Mouse (Mus musculus) hindbrain, embryonic 14.5 days (tissue): ENCODE results near the gene Rpl31. TPM values are rescaled to one million over a fixed set of nuclear protein-coding genes. Genes with fewer than 3 reads are reported as not detected.

Source experiments
- ATAC-seq: fragments of 200-750 bp; cut with Nextera tagmentation; 2 replicates; pipeline ENCODE4 v1.8.0; 2017; ENCODE audit warnings: moderate number of reproducible peaks, mild to moderate bottlenecking, moderate TSS enrichment, moderate library complexity; ENCODE audit not compliant: low FRiP score
- DNase-seq: peaks from one replicate; pipeline ENCODE4 v3.0.0-alpha.2; 2015; ENCODE audit warnings: low spot score
- H3K27ac ChIP-seq: fragments of 300-500 bp; sonication (generic); 2 replicates; pipeline ENCODE4 v1.5.1; 2014; ENCODE audit warnings: mild to moderate bottlenecking, moderate library complexity
- H3K27me3 ChIP-seq: fragments of 300-500 bp; sonication (generic); 2 replicates; pipeline ENCODE4 v1.6.1; 2014; ENCODE audit warnings: mild to moderate bottlenecking, low read length, mixed read lengths; ENCODE audit not compliant: control insufficient read depth, insufficient read depth
- H3K36me3 ChIP-seq: fragments of 300-500 bp; sonication (generic); replicated peaks from 2 replicates; pipeline ENCODE4 v1.6.1; 2014; ENCODE audit not compliant: control insufficient read depth, insufficient read depth
- H3K4me1 ChIP-seq: fragments of 300-500 bp; sonication (generic); replicated peaks from 2 replicates; pipeline ENCODE4 v1.6.1; 2014; ENCODE audit warnings: antibody characterized with exemption, low read length, mixed read lengths; ENCODE audit not compliant: control insufficient read depth, insufficient read depth
- H3K4me2 ChIP-seq: fragments of 300-500 bp; sonication (generic); replicated peaks from 2 replicates; pipeline ENCODE4 v1.6.1; 2014; ENCODE audit warnings: mild to moderate bottlenecking, moderate library complexity
- H3K4me3 ChIP-seq: fragments of 300-500 bp; sonication (generic); replicated peaks from 2 replicates; pipeline ENCODE4 v1.5.1; 2014; ENCODE audit warnings: mild to moderate bottlenecking, low read length
- H3K9ac ChIP-seq: fragments of 300-500 bp; sonication (generic); 2 replicates; pipeline ENCODE4 v1.6.1; 2014
- H3K9me3 ChIP-seq: fragments of 300-500 bp; sonication (generic); 2 replicates; pipeline ENCODE4 v1.6.1; 2016; ENCODE audit warnings: low read length; ENCODE audit not compliant: control insufficient read depth
- WGBS: fragments of 180-500 bp; shearing (Covaris S2); extraction: QIAGEN DNeasy Blood & Tissue Kit; methylation state at CpG from one replicate; pipeline ENCODE4 v1.1.7; 2014; 5-methylcytosine and 5-hydroxymethylcytosine counted together
- polyA plus RNA-seq: library from polyadenylated mRNA; unstranded; fragments of >200 nt; fragmentation: Nextera tagmentation; extraction: Ambion mirVana; gene quantifications from 2 replicates; pipeline ENCODE4 v1.2.1, GENCODE M21; 2014

Rpl31 gene
- polyA plus RNA-seq, 1 experiment from 2014 or later = 445 TPM

DNA sequence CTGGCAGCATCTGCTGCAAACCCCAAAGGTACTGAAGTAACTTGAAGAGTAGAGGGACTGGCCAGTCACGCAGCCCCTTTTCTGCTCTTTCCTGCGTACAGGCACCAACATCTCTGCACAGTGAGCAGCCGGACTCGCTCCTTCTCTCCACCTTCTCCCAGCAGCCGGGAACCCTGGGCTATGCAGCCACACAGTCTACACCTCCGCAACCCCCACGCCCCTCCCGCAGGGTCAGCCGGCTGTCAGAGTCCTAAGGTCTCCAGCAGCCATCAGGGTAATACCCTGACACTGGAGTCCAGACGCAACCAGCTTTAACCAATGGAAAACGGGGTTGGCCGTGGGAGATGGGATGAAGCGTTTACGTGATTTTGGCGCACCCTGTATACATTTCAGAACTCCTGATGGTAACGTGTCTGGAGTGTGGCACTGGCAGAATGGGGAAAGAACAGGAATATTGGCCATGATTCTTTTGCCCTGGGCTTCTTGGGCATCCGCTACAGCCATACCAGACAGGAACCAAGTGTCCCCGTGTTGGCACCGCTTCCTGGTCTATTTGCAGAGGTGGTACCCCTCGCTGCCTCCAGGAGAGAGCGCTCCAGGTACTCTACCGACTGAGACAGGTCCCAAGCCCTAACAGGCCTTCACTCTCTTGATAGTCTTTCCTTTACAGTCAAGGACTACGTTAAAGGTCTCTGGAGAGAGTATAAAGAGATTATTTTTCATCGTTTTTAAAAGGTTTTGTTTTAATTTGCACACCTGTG, 5.7 kb upstream of the Rpl31 start:
- Histone ChIP-seq H3K4me1 (peaks cover 1% of the 10 kb centered on the region; the same call in 1 of the 2 replicates), H3K4me2 (peak overlapping the region; percentile 47), H3K27me3 (no peaks in the 10 kb centered on the region), H3K27ac (no peak overlapping the region), H3K4me3 (peak overlapping the region; percentile 13), H3K36me3 (no peaks in the 10 kb centered on the region), H3K9me3 (no peaks in the 10 kb centered on the region), H3K9ac (peak overlapping the region; percentile 35; the same call in 1 of the 2 replicates)
- ATAC-seq = no peak
- WGBS = 30% methylated on average over 24 of the region's 24 CpGs
- no peak for DNase-seq

DNA sequence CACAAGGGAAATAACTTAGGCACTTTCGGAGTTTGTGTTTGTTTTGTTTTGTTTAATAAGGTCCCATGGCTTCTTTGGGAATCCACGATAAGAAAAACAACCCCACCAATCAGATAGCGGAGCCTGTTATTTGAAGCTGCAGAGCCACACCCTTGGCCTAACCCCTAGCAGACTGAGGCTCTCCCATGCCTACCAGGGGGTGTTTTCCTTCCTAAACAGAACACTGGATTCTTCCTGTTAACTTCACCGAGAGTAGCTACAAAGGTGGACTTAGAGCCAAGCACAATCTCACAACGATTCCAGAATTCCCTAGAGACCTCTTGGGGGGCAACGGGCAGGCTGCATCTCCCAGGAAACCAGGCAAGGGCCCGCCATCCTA, 5.1 kb upstream of the Rpl31 start:
- Histone ChIP-seq H3K4me1 (peaks cover 5% of the 10 kb centered on the region; the same call in 1 of the 2 replicates), H3K9ac (no peak overlapping the region), H3K27me3 (no peaks in the 10 kb centered on the region), H3K9me3 (no peaks in the 10 kb centered on the region), H3K27ac (no peak overlapping the region), H3K4me3 (no peak overlapping the region), H3K36me3 (no peaks in the 10 kb centered on the region), H3K4me2 (no peak overlapping the region)
- 60% methylated on average over 7 of the region's 7 CpGs for WGBS
- ATAC-seq (no peak), DNase-seq (no peak)

DNA sequence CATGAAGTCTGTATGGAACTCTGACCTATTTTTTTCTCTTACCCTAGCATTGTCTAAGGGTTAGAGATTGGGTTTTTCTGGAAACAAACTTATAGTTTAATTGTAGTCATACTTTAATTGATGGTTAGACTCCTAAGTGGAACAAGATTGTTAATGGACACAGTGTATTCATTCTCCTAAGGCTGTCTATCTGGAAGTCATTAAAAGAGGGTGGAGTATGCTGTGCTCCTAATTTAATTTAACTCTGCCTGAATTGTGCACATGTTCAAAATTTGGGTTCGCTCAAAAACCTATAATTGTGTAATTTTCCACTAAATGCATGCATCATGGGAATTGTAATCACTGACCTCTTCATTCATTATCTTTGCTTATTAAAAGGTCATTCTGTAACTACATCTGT, 2.1 kb upstream of the Rpl31 start:
- Histone ChIP-seq H3K4me3 (no peak overlapping the region), H3K4me2 (no peak overlapping the region), H3K36me3 (peaks cover 11% of the 10 kb centered on the region), H3K27ac (no peak overlapping the region), H3K9me3 (no peaks in the 10 kb centered on the region), H3K4me1 (peaks cover 17% of the 10 kb centered on the region), H3K27me3 (no peaks in the 10 kb centered on the region), H3K9ac (no peak overlapping the region)
- no peak for DNase-seq
- 73% methylated on average over 1 of the region's 1 CpGs for WGBS
- no peak for ATAC-seq

- no peaks in the 10 kb centered on the region for H3K9me3 ChIP-seq
- H3K36me3 ChIP-seq = peaks cover 26% of the 10 kb centered on the region
- peaks cover 17% of the 10 kb centered on the region for H3K4me1 ChIP-seq
- peak overlapping the region; percentile 73 for H3K9ac ChIP-seq
- no peaks in the 10 kb centered on the region for H3K27me3 ChIP-seq
- peak overlapping the region; percentile 62 for H3K4me2 ChIP-seq
- H3K4me3 ChIP-seq = peak overlapping the region; percentile 58
- DNase-seq (peak; percentile 39), ATAC-seq (no peak)
- WGBS = 26% methylated on average over 6 of the region's 6 CpGs
- H3K27ac ChIP-seq = peak overlapping the region; percentile 82
Observed at GRCm38 (mm10) chr1:39367045-39367444, 597 bp upstream of the Rpl31 start.

DNA sequence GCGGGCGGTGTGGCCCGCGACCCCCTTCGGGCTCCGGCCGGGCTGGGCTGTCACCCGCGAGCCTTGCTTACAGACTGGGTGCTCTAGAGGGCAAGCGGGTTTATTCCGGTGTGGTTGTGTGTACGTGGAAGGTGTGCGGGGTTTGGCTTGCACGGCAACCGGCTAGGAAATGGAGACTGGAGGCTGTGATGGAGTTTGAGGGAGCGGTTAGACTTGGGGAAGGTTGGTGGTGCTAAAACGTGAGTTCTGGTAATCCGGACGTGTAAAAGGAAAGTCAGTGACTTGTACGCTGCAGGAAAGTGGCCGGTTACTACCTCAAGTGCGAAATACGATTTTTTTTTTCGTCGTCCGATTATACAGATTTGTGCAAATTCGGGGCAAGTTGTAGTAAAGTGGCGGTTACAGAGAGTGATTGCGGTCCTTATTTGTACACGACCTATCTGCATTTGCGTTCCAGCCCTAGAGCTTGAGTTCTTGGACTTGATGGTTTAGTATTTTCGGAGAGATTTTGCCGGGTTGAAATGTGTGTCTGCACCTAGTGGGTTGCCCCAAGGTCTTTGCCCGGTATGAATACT, 712 bp downstream of the Rpl31 start:
- H3K27me3 ChIP-seq = no peaks in the 10 kb centered on the region
- peak overlapping the region; percentile 78 for H3K9ac ChIP-seq
- ATAC-seq (peak; percentile 41; the same call in 1 of the 2 replicates), DNase-seq (peak; percentile 44)
- under 1% methylated on average over 34 of the region's 34 CpGs for WGBS
- H3K27ac ChIP-seq = peak overlapping the region; percentile 87
- H3K36me3 ChIP-seq = peaks cover 39% of the 10 kb centered on the region
- no peaks in the 10 kb centered on the region for H3K9me3 ChIP-seq
- H3K4me1 ChIP-seq = peaks cover 17% of the 10 kb centered on the region
- peak overlapping the region; percentile 58 for H3K4me3 ChIP-seq
- peak overlapping the region; percentile 81 for H3K4me2 ChIP-seq

DNA sequence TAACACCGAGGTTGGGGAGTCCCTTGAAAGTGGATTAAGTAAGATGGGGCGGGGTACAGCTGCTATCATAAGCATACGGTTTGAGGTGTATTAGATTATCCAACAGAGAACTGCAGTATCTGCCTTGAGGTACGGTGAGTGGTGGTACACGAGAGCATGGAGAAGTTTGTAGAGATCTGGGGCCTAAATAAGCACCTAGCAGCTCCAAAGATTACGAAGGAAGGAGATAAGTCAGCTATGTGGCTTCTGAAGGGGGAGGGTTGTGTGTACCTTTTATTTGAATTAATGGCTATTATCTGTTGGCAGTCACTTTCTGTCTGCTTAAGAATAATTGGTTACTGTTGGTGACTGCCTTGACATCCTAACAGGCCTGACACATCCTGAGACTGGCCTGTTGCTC, 2.8 kb downstream of the Rpl31 start:
- Histone ChIP-seq H3K36me3 (peaks cover 55% of the 10 kb centered on the region), H3K9me3 (no peaks in the 10 kb centered on the region), H3K27ac (no peak overlapping the region), H3K4me3 (no peak overlapping the region), H3K27me3 (no peaks in the 10 kb centered on the region), H3K9ac (no peak overlapping the region), H3K4me2 (no peak overlapping the region), H3K4me1 (peaks cover 17% of the 10 kb centered on the region)
- ATAC-seq (no peak), DNase-seq (no peak)
- 94% methylated on average over 6 of the region's 6 CpGs for WGBS

DNA sequence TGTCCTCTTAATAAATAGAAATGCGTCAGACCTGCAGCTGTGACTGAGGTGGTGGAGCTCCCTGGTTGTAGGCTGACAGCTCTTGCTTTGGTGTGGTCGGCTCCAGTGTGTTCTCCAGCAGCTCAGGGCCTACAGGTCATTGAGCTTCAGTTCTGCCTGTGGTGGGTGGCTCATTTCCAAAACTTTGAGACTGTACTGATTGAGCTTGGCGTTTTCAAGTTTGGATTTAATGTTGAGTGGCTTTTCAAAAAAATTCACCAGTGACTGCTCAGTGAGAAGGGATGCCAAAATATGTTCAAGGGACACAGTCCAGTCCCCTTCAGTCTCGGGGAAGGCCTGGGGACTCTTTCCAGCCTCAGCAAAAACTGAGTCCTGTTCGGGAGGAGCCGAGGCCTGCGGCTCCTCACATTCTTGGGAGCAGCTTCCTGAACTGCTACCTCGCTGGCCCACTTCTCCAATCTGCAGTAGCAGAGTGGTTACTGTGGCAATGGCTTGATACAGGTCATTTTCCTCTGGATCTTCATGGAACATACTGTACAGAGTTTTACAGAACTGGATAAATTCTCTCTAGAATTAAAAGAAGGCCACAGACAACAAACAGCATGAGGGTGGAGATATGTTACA, 4.7 kb downstream of the Rpl31 start:
- no peak overlapping the region for H3K9ac ChIP-seq
- WGBS = 81% methylated on average over 8 of the region's 8 CpGs
- no peak overlapping the region for H3K27ac ChIP-seq
- H3K4me1 ChIP-seq = peaks cover 11% of the 10 kb centered on the region
- ATAC-seq = no peak
- H3K36me3 ChIP-seq = peaks cover 60% of the 10 kb centered on the region
- DNase-seq = no peak
- H3K4me3 ChIP-seq = no peak overlapping the region
- no peak overlapping the region for H3K4me2 ChIP-seq
- H3K9me3 ChIP-seq = no peaks in the 10 kb centered on the region
- H3K27me3 ChIP-seq = no peaks in the 10 kb centered on the region

- Histone ChIP-seq H3K27me3 (no peaks in the 10 kb centered on the region), H3K4me1 (peaks cover 11% of the 10 kb centered on the region), H3K4me3 (no peak overlapping the region), H3K4me2 (no peak overlapping the region), H3K9me3 (no peaks in the 10 kb centered on the region), H3K9ac (no peak overlapping the region), H3K36me3 (peaks cover 60% of the 10 kb centered on the region), H3K27ac (no peak overlapping the region)
- no peak for DNase-seq
- ATAC-seq = no peak
- WGBS = 75% methylated on average over 4 of the region's 4 CpGs
Observed at GRCm38 (mm10) chr1:39373378-39373777, 5.7 kb downstream of the Rpl31 start.

- 91% methylated on average over 5 of the region's 5 CpGs for WGBS
- H3K9me3 ChIP-seq = no peaks in the 10 kb centered on the region
- no peaks in the 10 kb centered on the region for H3K27me3 ChIP-seq
- no peak overlapping the region for H3K4me3 ChIP-seq
- no peak for DNase-seq
- no peak overlapping the region for H3K9ac ChIP-seq
- no peak overlapping the region for H3K27ac ChIP-seq
- no peak for ATAC-seq
- peaks cover 60% of the 10 kb centered on the region for H3K36me3 ChIP-seq
- H3K4me1 ChIP-seq = peaks cover 4% of the 10 kb centered on the region
- H3K4me2 ChIP-seq = no peak overlapping the region
Observed at GRCm38 (mm10) chr1:39374231-39374809, 6.7 kb downstream of the Rpl31 start.
